Mouse (Mus musculus): ENCODE measurements around the gene Srgap3.

DNA sequence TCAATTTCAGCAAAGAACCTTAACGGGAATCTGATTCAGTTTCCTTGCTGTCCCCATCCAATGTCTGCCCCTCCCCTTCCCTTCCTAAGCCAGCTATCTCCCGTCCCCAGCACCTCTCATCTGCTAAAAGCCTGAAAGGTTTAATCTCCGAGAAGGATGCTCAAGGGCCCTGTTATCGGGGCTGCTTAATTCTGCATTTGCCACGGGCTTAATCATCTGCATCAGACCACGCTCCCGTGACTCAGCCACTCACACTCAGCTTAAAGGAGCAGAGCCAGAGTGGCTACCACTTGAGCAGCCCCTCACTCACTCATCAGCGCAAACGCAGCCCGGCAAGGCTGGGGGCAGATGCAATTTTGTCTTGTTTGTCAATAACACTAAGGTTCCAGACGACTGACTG lies 50.7 kb downstream of the Srgap3 start:
- TF ChIP-seq POLR2A (IDR thresholded peaks at IDR 0.05; ENCODE audit: borderline replicate concordance, extremely low read depth, low read depth, low read length), result no peak
- no peak for TF ChIP-seq CTCF (IDR thresholded peaks at IDR 0.05; ENCODE audit: insufficient read depth, low read length)
